Mouse (Mus musculus): ENCODE results near the gene Tex101. TPM values are rescaled to one million over a fixed set of nuclear protein-coding genes. Genes with fewer than 3 reads are reported as not detected.
"Not testable (repeated sequence)": the region's sequence is repeated elsewhere in the genome, so short reads cannot be mapped to it uniquely, and the experiment has no call there.

The Tex101 gene
- total RNA-seq, 2 experiments from 2014 or later, result not detected

- DNase-seq (ENCODE audit: extremely low spot score in 1 of 2, low spot score in 1 of 2), result no peak
These were observed 38.2 kb downstream of the Tex101 start for GRCm38 (mm10) chr7:24638026-24638856.

GRCm38 (mm10) chr7:24637046-24637445 is 39.4 kb downstream of the Tex101 start:
- no peak for DNase-seq (ENCODE audit: extremely low spot score in 1 of 2, low spot score in 1 of 2)

- no peak for DNase-seq (ENCODE audit: extremely low spot score in 1 of 2, low spot score in 1 of 2)
These were observed 40.2 kb downstream of the Tex101 start, which contains the start of gene Lypd3 for GRCm38 (mm10) chr7:24636264-24636663. TSS of gene Lypd3 (plus strand) at chr7:24636550.

GRCm38 (mm10) chr7:24630116-24630880 is 46.2 kb downstream of the Tex101 start:
- no peak for DNase-seq (ENCODE audit: extremely low spot score in 1 of 2, low spot score in 1 of 2)

GRCm38 (mm10) chr7:24629672-24630071 is 46.8 kb downstream of the Tex101 start:
- no peak for DNase-seq (ENCODE audit: extremely low spot score in 1 of 2, low spot score in 1 of 2)

GRCm38 (mm10) chr7:24628685-24629610 is 47.5 kb downstream of the Tex101 start:
- DNase-seq (ENCODE audit: extremely low spot score in 1 of 2, low spot score in 1 of 2), result peak in 1 of 2 experiments; percentile 29

GRCm38 (mm10) chr7:24622967-24623366 is 53.5 kb downstream of the Tex101 start:
- DNase-seq (ENCODE audit: extremely low spot score in 1 of 2, low spot score in 1 of 2), result no peak

- DNase-seq (ENCODE audit: extremely low spot score in 1 of 2, low spot score in 1 of 2), result no peak
These were observed 55.3 kb downstream of the Tex101 start for GRCm38 (mm10) chr7:24621193-24621592.

- DNase-seq (ENCODE audit: extremely low spot score in 1 of 2, low spot score in 1 of 2), result no peak
These were observed 56.6 kb downstream of the Tex101 start for GRCm38 (mm10) chr7:24619671-24620397.

- not testable (repeated sequence) for DNase-seq (ENCODE audit: extremely low spot score in 1 of 2, low spot score in 1 of 2)
These were observed 58.1 kb downstream of the Tex101 start for GRCm38 (mm10) chr7:24618374-24618773.

Other genes with a start within 250 kb of the Tex101 start
- gene Irgc1, start 224.4 kb downstream of the Tex101 start, total RNA-seq (2021), result not detected
- gene Plaur, start 214.2 kb downstream of the Tex101 start, total RNA-seq (2021), result 1 to 10 TPM in 1 of 2 experiments, under 1 TPM in 1; 0.40 to 1.0 TPM
- 100 to 1,000 TPM; 156 to 179 TPM for gene Cadm4, start 194.7 kb downstream of the Tex101 start, total RNA-seq (2021)
- gene Zfp428, start 169.7 kb downstream of the Tex101 start, total RNA-seq (2021), result 10 to 100 TPM; 39.8 to 45.0 TPM
- not detected for gene AC161166.1, start 164.2 kb downstream of the Tex101 start, total RNA-seq (2021)
- gene Irgq, start 146.0 kb downstream of the Tex101 start, total RNA-seq (2021), result 10 to 100 TPM; 69.0 to 71.9 TPM
- not detected for gene Pinlyp, start 130.6 kb downstream of the Tex101 start, total RNA-seq (2021)
- 10 to 100 TPM; 34.8 to 43.0 TPM for gene Xrcc1, start 130.4 kb downstream of the Tex101 start, total RNA-seq (2021)
- gene Ethe1, start 89.1 kb downstream of the Tex101 start, total RNA-seq (2021), result 10 to 100 TPM in 1 of 2 experiments, 1 to 10 TPM in 1; 9.0 to 11.5 TPM
- 1 to 10 TPM; 5.6 to 6.2 TPM for gene Zfp575, start 89.0 kb downstream of the Tex101 start, total RNA-seq (2021)
- gene Phldb3, start 65.9 kb downstream of the Tex101 start, total RNA-seq (2021), result under 1 TPM; 0.19 to 0.20 TPM
- gene Lypd3, start 40.1 kb downstream of the Tex101 start, total RNA-seq (2021), result 1 to 10 TPM; 1.4 to 1.6 TPM
- gene BC049730, start 32.6 kb upstream of the Tex101 start, total RNA-seq (2021), result not detected
- not detected for gene Gm4763, start 50.2 kb upstream of the Tex101 start, total RNA-seq (2021)
- gene Cd177, start 83.6 kb upstream of the Tex101 start, total RNA-seq (2021), result not detected
- not detected for gene Ceacam10, start 100.5 kb upstream of the Tex101 start, total RNA-seq (2021)
- under 1 TPM in 1 of 2 experiments, not detected in 1; 0.81 TPM for gene Gm9844, start 185.5 kb upstream of the Tex101 start, total RNA-seq (2021)
- gene Lypd4, start 193.3 kb upstream of the Tex101 start, total RNA-seq (2021), result not detected
- gene Dmrtc2, start 193.4 kb upstream of the Tex101 start, total RNA-seq (2021), result not detected
- gene Rps19, start 207.7 kb upstream of the Tex101 start, total RNA-seq (2021), result 100 to 1,000 TPM; 446 to 548 TPM
- gene Cd79a, start 220.7 kb upstream of the Tex101 start, total RNA-seq (2021), result under 1 TPM in 1 of 2 experiments, not detected in 1; 0.42 TPM
- gene Arhgef1, start 226.2 kb upstream of the Tex101 start, total RNA-seq (2021), result 10 to 100 TPM; 57.9 to 98.4 TPM

Data from layer of hippocampus, postnatal 25 days (tissue).